Mouse (Mus musculus) liver, embryonic 13.5 days (tissue): Measurements from ENCODE around the gene Layn. TPM values are rescaled to one million over a fixed set of nuclear protein-coding genes. Genes with fewer than 3 reads are reported as not detected.

Experiments used
- ATAC-seq: fragments of 200-750 bp; cut with Nextera tagmentation; 2 replicates; pipeline ENCODE4 v1.8.0; 2017; ENCODE audit warnings: low read depth, mild to moderate bottlenecking, moderate number of reproducible peaks, moderate library complexity
- DNase-seq: peaks from one replicate; pipeline ENCODE4 v3.0.0; 2022
- H3K27ac ChIP-seq: fragments of 300-500 bp; sonication (generic); 2 replicates; pipeline ENCODE4 v1.5.1; 2015; ENCODE audit warnings: moderate library complexity, mild to moderate bottlenecking, inconsistent platforms
- H3K27me3 ChIP-seq: fragments of 300-500 bp; sonication (generic); 2 replicates; pipeline ENCODE4 v1.6.1; 2015; ENCODE audit warnings: mild to moderate bottlenecking, inconsistent platforms
- H3K36me3 ChIP-seq: fragments of 300-500 bp; sonication (generic); 2 replicates; pipeline ENCODE4 v1.6.1; 2015; ENCODE audit warnings: mild to moderate bottlenecking, inconsistent platforms
- H3K4me1 ChIP-seq: fragments of 300-500 bp; sonication (generic); replicated peaks from 2 replicates; pipeline ENCODE4 v1.6.1; 2015; ENCODE audit warnings: inconsistent platforms
- H3K4me2 ChIP-seq: fragments of 300-500 bp; sonication (generic); 2 replicates; pipeline ENCODE4 v1.6.1; 2015; ENCODE audit warnings: inconsistent platforms, mild to moderate bottlenecking, moderate library complexity
- H3K4me3 ChIP-seq: fragments of 300-500 bp; sonication (generic); replicated peaks from 2 replicates; pipeline ENCODE4 v1.5.1; 2015; ENCODE audit warnings: mild to moderate bottlenecking, inconsistent platforms
- H3K9ac ChIP-seq: fragments of 300-500 bp; sonication (generic); 2 replicates; pipeline ENCODE4 v1.6.1; 2015; ENCODE audit warnings: mild to moderate bottlenecking, inconsistent platforms
- H3K9me3 ChIP-seq: fragments of 300-500 bp; sonication (generic); replicated peaks from 2 replicates; pipeline ENCODE4 v1.6.1; 2016; ENCODE audit warnings: inconsistent platforms
- WGBS: fragments of 180-500 bp; shearing (Covaris S2); methylation state at CpG from one replicate; pipeline ENCODE4 v1.1.7; 2015; ENCODE audit not compliant: insufficient replicate concordance; 5-methylcytosine and 5-hydroxymethylcytosine counted together
- polyA plus RNA-seq: library from polyadenylated mRNA; unstranded; fragments of >200 nt; fragmentation: Nextera tagmentation; extraction: Ambion mirVana; gene quantifications from 2 replicates; pipeline ENCODE4 v1.2.1, GENCODE M21; 2015

The Layn gene
- polyA plus RNA-seq, 1 experiment from 2014 or later = 1.6 TPM

DNA sequence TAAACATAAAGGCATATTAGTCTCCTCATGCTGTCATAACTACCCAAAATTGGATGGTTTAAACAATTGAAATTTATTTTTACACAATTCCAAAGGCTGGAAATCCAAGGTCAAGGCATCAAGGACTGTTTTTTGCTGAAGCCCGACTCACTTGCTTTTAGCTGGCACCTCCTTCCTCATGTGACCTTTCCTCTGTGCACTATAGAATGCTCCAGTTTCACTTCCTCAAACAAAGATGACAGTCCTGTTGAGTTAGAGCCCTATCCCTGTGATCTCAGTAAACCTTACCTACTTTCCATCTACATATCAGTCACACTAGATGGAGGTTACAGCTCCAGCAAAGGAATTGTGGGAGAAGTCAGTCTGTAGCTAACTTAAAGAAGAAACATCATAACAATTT, 46.7 kb downstream of the Layn start:
- DNase-seq = no peak
- 9% methylated on average over 1 of the region's 1 CpGs for WGBS
- no peak overlapping the region for H3K9ac ChIP-seq
- no peaks in the 10 kb centered on the region for H3K4me1 ChIP-seq
- no peaks in the 10 kb centered on the region for H3K9me3 ChIP-seq
- no peaks in the 10 kb centered on the region for H3K36me3 ChIP-seq
- no peak overlapping the region for H3K27ac ChIP-seq
- ATAC-seq = no peak
- H3K4me2 ChIP-seq = no peak overlapping the region
- H3K27me3 ChIP-seq = no peaks in the 10 kb centered on the region
- H3K4me3 ChIP-seq = no peak overlapping the region

DNA sequence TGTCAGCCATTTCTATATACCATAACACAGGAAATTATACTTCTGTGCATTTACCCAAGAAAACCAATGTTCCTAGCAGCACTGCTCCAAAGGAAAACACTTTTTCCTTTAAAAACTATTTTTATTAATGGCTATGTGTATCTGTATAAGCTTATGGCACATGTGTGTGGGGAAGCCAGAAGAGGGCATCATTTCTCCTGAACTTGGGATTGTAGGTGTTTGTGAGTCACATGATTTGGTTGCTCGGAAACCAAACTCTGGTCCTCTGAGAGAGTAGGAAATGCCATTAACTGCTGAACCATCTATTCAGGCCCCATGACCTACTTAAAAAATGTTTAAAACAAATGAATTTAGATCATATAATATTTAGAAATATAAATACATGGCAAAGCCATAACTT, 49.9 kb downstream of the Layn start:
- H3K4me3 ChIP-seq = no peak overlapping the region
- ATAC-seq (no peak), DNase-seq (no peak)
- H3K4me1 ChIP-seq = no peaks in the 10 kb centered on the region
- H3K9ac ChIP-seq = no peak overlapping the region
- no peak overlapping the region for H3K27ac ChIP-seq
- WGBS = 63% methylated on average over 1 of the region's 1 CpGs
- H3K36me3 ChIP-seq = no peaks in the 10 kb centered on the region
- H3K27me3 ChIP-seq = peaks cover 3% of the 10 kb centered on the region; the same call in 1 of the 2 replicates
- no peaks in the 10 kb centered on the region for H3K9me3 ChIP-seq
- no peak overlapping the region for H3K4me2 ChIP-seq

DNA sequence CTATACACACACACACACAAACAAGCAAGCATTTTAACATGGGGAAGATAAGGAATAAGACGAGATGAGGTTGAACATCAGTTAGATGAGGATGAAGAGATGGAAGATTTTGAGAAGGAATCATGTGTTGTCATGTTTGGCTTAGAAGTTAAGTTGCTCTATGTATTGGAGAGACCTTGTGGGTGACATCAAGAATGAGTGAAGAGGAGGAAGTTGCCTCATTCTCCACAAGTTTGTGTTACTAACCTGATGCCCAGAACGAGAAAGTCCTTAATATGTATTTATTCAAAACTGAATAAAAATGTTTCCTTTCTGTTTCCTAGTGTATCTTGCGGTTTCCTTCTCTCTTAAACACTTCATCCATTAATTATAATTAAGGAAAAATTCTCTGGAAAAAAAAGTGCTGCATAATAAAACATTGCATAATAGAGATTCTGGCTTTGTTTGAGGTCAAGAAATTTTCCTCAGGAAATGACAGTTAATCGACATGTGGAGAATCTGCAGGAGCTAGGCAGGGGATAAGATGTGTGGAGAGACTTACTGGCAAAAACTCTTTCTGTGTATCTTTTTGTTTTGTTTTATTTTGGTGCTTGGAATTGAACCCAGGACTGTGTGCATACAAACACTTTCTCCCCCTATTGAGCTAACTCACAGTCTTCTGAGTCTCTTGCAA, 55.6 kb downstream of the Layn start:
- WGBS = 42% methylated on average over 4 of the region's 4 CpGs
- no peak for ATAC-seq
- no peaks in the 10 kb centered on the region for H3K36me3 ChIP-seq

DNA sequence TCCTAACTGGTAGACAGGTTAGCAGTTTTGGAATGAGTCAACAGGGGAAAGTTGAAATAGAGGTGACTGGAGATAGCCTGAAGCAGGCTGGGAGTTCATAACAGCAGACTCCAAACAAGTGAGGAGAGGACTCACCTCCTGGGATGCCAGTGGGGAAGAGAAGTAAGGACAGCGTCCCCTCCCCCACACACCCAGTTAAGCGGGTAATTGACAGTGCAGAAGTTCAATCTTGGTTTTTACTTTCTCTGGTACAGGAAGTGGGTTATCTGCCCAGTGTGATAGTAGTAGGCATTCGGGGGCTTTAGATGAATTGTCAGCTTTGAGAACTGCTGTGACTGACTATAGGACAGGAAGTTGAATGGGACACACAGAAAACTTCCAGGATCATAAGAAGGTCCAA, 56.5 kb downstream of the Layn start:
- H3K4me3 ChIP-seq = no peak overlapping the region
- no peak for ATAC-seq
- H3K27me3 ChIP-seq = peaks cover 5% of the 10 kb centered on the region; the same call in 1 of the 2 replicates
- H3K9me3 ChIP-seq = no peaks in the 10 kb centered on the region
- H3K4me2 ChIP-seq = no peak overlapping the region
- no peak overlapping the region for H3K9ac ChIP-seq
- H3K4me1 ChIP-seq = no peaks in the 10 kb centered on the region
- DNase-seq = no peak
- WGBS = 4% methylated on average over 3 of the region's 3 CpGs
- no peak overlapping the region for H3K27ac ChIP-seq
- H3K36me3 ChIP-seq = no peaks in the 10 kb centered on the region

More for the DNA sequence above, 55.6 kb downstream of the Layn start:
- no peak overlapping the region for H3K4me2 ChIP-seq
- H3K27me3 ChIP-seq = peaks cover 5% of the 10 kb centered on the region; the same call in 1 of the 2 replicates
- no peaks in the 10 kb centered on the region for H3K4me1 ChIP-seq
- no peak for DNase-seq
- H3K9ac ChIP-seq = no peak overlapping the region
- H3K9me3 ChIP-seq = no peaks in the 10 kb centered on the region
- no peak overlapping the region for H3K4me3 ChIP-seq
- no peak overlapping the region for H3K27ac ChIP-seq

DNA sequence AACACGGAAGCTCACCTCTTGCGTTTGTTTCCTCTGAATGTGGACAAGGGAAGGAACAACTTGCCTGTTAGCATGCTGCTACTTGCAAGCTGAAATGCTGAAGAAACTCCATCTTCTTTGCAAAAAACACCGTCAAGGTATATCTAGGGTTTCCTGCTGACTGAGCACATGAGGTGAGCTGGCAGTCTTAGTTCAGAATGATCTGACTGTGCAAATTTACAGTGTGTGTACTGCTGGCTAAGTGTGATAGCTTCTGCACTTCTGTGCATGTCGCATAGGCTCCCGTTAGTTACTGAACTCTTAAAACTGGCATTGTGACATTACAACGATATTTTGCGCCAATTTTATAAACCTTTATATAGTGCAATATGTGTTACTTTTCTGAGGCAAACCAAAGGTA, 57.2 kb downstream of the Layn start:
- WGBS = 42% methylated on average over 7 of the region's 7 CpGs
- Histone ChIP-seq H3K27me3 (peaks cover 5% of the 10 kb centered on the region; the same call in 1 of the 2 replicates), H3K27ac (no peak overlapping the region), H3K4me2 (no peak overlapping the region), H3K9me3 (no peaks in the 10 kb centered on the region), H3K4me3 (no peak overlapping the region), H3K4me1 (no peaks in the 10 kb centered on the region), H3K36me3 (no peaks in the 10 kb centered on the region), H3K9ac (no peak overlapping the region)
- no peak for DNase-seq
- no peak for ATAC-seq

DNA sequence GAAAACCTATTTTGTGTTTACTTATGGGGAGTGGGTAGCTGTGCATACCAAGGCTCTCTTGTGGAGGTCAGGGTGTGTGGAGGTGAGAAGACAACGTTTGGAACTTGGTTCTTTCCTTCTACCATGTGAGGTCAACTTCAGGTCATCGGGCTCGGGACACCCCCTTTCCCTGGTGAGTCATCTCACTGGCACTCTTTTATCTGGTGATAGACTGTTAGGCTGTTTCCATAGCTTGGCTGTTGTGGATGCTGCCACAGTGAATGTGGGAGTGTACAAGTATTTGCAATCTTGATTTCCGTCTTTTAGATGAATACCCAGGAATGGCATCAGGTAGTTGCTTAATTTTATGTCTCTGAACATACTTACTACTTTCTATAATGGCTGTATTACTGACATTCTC, 61.2 kb downstream of the Layn start:
- ATAC-seq (no peak), DNase-seq (no peak)
- 42% methylated on average over 4 of the region's 4 CpGs for whole genome bisulfite sequencing

DNA sequence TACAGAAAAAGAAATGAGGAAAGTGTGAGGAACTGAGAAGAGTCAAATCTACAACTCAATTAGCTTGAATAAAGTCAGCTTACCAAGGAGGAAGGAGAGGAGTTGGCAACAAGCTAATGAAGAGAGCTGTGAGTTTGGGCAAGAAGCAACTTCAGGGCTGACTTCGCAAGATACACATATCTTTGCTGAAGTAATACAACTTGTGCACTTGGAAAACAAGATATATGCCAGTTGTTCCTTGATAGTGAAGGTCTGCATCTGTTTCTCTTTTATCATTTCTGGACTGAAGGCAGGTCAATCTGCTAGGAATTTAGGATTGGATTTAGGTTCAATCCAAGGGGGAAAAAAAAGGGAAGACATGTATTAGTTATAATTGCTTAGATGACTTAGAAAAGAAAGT, 63.2 kb downstream of the Layn start:
- Histone ChIP-seq H3K27ac (no peak overlapping the region), H3K27me3 (0 out of 2 replicates have a peak, but pooled peaks cover 3% of the 10 kb centered on the region), H3K9ac (no peak overlapping the region), H3K9me3 (no peaks in the 10 kb centered on the region), H3K4me3 (no peak overlapping the region), H3K36me3 (no peaks in the 10 kb centered on the region), H3K4me2 (no peak overlapping the region), H3K4me1 (peaks cover 9% of the 10 kb centered on the region)
- DNase-seq (no peak), ATAC-seq (no peak)
- 53% methylated on average over 1 of the region's 1 CpGs for WGBS

More for the DNA sequence above, 61.2 kb downstream of the Layn start:
- no peaks in the 10 kb centered on the region for H3K9me3 ChIP-seq
- 0 out of 2 replicates have a peak, but pooled peaks cover 3% of the 10 kb centered on the region for H3K27me3 ChIP-seq
- H3K4me1 ChIP-seq = no peaks in the 10 kb centered on the region
- no peaks in the 10 kb centered on the region for H3K36me3 ChIP-seq
- H3K4me2 ChIP-seq = no peak overlapping the region
- no peak overlapping the region for H3K9ac ChIP-seq
- H3K4me3 ChIP-seq = no peak overlapping the region
- no peak overlapping the region for H3K27ac ChIP-seq

DNA sequence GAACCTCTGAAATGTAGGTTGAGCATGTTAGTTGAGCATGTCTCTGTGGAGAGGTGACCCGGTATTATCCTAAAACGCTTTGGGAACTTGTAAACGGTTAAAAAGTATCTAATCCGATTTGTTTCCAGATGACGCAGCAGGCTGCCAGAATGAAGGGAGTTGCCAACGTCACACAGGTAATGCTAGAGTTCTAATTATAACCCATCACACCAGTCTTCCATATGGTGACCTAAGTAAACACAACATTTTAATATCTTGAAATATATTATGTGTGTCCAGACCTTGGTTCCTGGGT, 67.3 kb downstream of the Layn start:
- H3K4me2 ChIP-seq = peak overlapping the region; percentile 90
- no peaks in the 10 kb centered on the region for H3K27me3 ChIP-seq
- no peak for ATAC-seq
- H3K4me3 ChIP-seq = peak overlapping the region; percentile 95
- H3K9me3 ChIP-seq = no peaks in the 10 kb centered on the region
- 3% methylated on average over 6 of the region's 6 CpGs for WGBS
- H3K4me1 ChIP-seq = peaks cover 26% of the 10 kb centered on the region
- H3K27ac ChIP-seq = peak overlapping the region; percentile 43; the same call in 1 of the 2 replicates
- H3K36me3 ChIP-seq = no peaks in the 10 kb centered on the region
- peak overlapping the region; percentile 76 for H3K9ac ChIP-seq
- no peak for DNase-seq

DNA sequence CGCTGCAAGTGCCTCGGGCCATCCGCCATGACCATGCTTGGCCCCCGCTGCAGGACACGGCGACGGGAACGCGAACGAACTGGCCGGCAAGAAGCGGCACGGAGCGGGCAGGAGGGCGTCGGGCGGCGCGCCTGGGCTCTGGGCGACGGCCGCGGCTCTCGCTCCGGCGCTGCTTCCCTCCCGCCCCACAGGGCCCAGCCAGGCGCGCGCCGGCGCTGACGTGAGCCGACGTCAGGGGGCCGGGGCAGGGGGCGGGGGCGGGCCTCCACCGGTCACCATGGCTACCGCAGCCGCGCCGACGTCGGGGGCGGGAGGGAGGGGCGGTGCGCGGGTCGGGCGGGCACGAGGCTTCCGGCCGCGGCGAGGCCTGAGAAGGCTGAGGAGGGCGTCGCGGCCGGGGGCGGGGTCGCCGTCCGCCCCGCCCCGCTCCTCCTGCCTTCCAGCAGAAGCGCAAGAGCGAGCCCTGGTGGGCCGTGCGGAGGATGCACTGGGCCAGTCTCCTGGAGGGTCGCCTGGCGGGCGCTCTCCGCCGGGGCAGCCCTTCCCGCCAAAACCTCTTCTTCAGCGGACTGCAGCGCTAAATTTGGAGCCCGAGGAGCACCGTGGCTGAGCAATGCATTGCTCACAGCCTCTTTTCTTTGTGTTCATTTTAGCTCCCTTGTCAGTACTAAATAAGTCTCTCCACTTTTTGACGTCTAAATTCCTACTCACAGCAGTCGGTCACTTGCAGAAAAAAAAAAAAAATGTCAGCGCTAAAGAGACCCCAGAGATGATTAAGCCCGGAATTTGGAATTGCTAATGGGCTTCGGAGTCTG, 67.8 kb downstream of the Layn start, which contains the start of gene Sik2:
Gene Sik2, minus strand, starts transcription at position 233 of the 815 bp plus-strand sequence.
- Histone ChIP-seq H3K9me3 (no peaks in the 10 kb centered on the region), H3K27ac (peak within 1 kb of the TSS; percentile 96), H3K4me3 (peak within 1 kb of the TSS; percentile 95), H3K9ac (peak within 1 kb of the TSS; percentile 96), H3K36me3 (no peaks in the 10 kb centered on the region), H3K27me3 (no peaks in the 10 kb centered on the region), H3K4me2 (peak within 1 kb of the TSS; percentile 90), H3K4me1 (peaks cover 32% of the 10 kb centered on the region)
- DNase-seq = peak; percentile 82
- 2% methylated on average over 61 of the region's 85 CpGs for WGBS
- ATAC-seq = peak; percentile 95

DNA sequence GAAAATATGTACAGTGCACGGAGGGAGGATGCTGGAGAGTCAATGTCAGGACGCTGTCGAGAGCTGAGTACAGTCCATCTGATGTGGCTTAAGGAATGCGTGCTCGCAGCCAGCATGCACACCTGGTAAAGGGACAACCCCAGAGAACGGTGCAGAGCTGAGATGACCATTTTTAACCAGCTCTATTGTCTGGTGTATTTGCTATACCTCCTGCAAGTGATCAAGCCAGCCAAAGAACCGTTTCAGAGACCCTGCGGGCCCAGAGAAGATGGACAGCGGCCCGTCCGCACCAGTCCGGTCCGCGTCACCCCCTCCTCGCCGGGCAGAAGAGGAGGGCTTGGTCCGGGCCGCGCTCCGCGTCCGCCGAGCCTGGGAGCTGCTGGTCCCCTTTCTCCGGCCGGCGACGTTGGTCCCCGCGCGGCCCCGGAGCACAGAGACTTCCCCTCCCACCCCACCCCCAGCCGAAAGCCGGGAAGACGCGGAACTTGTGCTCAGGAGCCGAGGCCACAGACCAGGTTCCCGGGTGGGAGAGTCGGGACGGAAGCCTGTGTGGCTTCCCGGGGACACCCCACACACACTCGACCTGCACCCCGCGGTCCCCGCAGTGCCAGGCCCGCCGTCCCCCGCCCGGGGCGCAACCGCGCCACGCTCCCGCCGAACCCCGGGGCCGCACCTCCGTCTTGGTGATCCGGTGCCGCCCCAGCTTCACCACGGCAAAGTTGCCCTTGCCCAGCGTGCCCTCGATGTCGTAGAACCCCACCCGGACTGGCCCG, 68.6 kb downstream of the Layn start:
- Histone ChIP-seq H3K9me3 (no peaks in the 10 kb centered on the region), H3K27ac (peak overlapping the region; percentile 96), H3K27me3 (no peaks in the 10 kb centered on the region), H3K4me3 (peak overlapping the region; percentile 95), H3K36me3 (no peaks in the 10 kb centered on the region), H3K9ac (peak overlapping the region; percentile 96), H3K4me2 (peak overlapping the region; percentile 90), H3K4me1 (peaks cover 32% of the 10 kb centered on the region)
- under 1% methylated on average over 65 of the region's 65 CpGs for WGBS
- DNase-seq (no peak), ATAC-seq (peak; percentile 64)

DNA sequence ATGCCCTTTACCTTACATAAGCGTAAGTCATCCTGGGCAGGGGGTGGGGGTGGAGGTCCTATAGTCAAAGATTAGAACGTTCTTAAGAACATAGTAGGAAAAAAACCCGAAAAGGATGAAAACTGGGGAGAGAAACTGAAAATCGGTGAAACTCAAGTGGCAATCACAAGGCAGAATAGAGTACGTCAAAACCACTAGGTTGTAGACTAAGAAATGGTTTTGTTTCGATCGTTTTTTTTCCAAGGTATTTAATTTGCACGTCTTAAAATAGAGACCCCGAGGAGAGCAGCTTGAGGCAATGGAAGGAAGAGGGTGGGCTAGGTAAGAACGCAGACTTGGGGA, 69.2 kb downstream of the Layn start:
- Histone ChIP-seq H3K27me3 (no peaks in the 10 kb centered on the region), H3K4me3 (peak overlapping the region; percentile 95), H3K9me3 (no peaks in the 10 kb centered on the region), H3K9ac (peak overlapping the region; percentile 96), H3K4me1 (peaks cover 32% of the 10 kb centered on the region), H3K27ac (peak overlapping the region; percentile 96), H3K4me2 (peak overlapping the region; percentile 90), H3K36me3 (no peaks in the 10 kb centered on the region)
- ATAC-seq (no peak), DNase-seq (no peak)
- 9% methylated on average over 10 of the region's 10 CpGs for WGBS
